Mouse (Mus musculus): ENCODE measurements at regions not wholly inside any gene's neighbourhood (a gene's known extent, or its start where the extent isn't known, plus 50 kb on each side); places are given as distances from the start of the nearest gene placed in this dataset.
"Not testable (repeated sequence)": the region's sequence is repeated elsewhere in the genome, so short reads cannot be mapped to it uniquely, and the experiment has no call there.

DNA sequence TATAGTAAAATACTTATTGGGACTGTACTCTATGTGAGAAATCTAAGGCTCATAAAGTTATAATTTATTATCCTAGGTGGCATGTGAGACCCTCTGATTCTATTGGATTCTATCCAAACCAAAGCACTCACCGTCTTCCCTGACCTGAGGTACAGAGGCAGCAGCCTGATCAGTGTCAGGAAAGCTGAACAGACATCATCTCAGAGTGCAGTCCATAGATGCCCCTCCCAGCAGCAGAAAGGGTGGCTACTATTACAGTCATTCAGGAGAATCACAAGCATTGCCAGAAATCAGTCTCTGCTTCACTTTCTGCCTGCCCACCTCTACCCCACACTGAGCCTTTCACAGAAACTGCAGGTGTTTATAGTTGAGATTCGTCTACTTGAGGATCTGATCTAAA, 1854.9 kb downstream of the 9330182O14Rik start:
- Histone ChIP-seq H3K27me3 (ENCODE audit: control insufficient read depth, insufficient read depth, low read length, poor library complexity, severe bottlenecking) (no peaks in the 10 kb centered on the region), H3K36me3 (ENCODE audit: control insufficient read depth, insufficient read depth, low read length, poor library complexity, severe bottlenecking) (no peaks in the 10 kb centered on the region)
- DNase-seq (ENCODE audit: low read depth, low spot score), result no peak

DNA sequence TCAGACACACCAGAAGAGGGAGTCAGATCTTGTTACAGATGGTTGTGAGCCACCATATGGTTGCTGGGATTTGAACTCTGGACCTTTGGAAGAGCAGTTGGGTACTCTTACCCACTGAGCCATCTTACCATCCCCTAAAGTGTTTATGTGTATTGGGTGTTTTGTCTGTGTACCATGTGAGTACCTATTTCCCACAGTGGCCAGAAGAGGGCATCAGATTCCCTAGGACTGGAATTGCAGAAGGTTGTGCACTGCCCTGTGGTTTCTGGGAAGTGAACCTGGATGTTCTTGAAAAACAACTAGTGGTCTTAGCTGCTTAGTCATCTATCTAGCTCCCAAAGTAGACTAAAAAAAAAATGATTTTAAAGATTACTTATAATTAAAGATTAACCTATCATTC, 1857.7 kb downstream of the 9330182O14Rik start:
- no peaks in the 10 kb centered on the region for H3K27me3 ChIP-seq (ENCODE audit: control insufficient read depth, insufficient read depth, low read length, poor library complexity, severe bottlenecking)
- DNase-seq (ENCODE audit: low read depth, low spot score), result no peak
- H3K36me3 ChIP-seq (ENCODE audit: control insufficient read depth, insufficient read depth, low read length, poor library complexity, severe bottlenecking), result no peaks in the 10 kb centered on the region

DNA sequence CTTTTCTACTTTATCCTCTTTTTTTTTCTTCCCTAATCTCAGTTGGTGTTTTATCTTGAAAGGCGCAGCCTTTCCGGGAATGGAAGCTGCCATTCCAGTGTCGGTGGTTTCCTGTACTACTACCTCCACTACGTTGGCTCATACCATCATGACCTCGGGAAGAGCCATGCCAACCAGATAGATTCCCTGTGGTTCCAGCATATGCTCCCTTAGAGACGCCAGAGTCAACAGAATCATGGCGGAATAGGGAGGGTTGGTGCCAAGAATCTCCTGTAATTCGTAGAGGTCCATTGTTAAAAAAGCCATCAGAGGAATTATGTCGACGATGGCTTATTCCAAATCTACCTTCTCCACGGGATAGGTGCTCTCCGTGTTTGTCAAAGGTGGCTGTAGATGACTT, 1898.1 kb downstream of the 9330182O14Rik start:
- H3K36me3 ChIP-seq (ENCODE audit: control insufficient read depth, insufficient read depth, low read length, poor library complexity, severe bottlenecking); DNase-seq (ENCODE audit: low read depth, low spot score); H3K27me3 ChIP-seq (ENCODE audit: control insufficient read depth, insufficient read depth, low read length, poor library complexity, severe bottlenecking): not testable (repeated sequence)

DNA sequence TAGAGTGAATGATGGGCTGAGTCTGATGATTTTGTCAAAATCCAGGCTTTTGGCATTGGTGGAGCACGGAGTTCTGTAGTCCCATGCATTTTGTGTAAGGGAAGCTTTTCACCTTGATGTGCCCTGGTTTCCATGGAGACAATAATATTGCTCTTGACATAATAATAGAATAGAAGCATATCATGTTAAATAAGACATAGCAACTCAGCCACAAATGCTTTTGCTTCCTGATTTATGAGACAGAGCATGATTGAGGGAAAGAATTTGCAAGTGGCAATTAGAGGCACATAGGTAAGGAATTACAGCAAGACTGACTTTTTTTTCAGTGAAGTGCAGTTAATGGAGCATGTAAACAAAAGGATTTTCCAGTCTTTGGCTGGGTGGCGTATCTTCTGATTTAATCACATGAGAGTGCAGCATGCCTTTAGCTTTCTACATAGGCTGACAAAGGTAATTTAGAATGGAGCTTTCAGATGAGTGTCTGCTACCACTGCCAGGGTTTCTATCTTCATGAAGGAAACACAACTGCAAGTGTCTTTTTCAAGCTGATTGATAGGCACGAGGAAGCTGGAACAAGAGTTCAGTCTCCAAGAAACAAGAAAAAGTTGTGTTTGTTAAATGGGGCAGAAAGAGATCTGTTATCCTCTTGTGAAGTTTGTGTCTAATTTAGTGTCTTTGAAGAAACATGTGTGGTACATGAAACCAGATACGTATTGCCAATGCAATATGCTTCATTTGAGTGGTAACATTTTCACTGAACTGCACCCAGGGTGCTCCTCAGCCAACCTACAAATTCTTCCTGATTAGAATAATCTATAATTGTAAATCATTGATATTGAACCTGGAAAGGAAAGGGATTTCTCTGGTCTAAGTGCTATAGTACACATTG, 1913.2 kb downstream of the 9330182O14Rik start:
- DNase-seq (ENCODE audit: low read depth, low spot score), result no peak
- Histone ChIP-seq H3K27me3 (ENCODE audit: control insufficient read depth, insufficient read depth, low read length, poor library complexity, severe bottlenecking) (no peaks in the 10 kb centered on the region), H3K36me3 (ENCODE audit: control insufficient read depth, insufficient read depth, low read length, poor library complexity, severe bottlenecking) (no peaks in the 10 kb centered on the region)

DNA sequence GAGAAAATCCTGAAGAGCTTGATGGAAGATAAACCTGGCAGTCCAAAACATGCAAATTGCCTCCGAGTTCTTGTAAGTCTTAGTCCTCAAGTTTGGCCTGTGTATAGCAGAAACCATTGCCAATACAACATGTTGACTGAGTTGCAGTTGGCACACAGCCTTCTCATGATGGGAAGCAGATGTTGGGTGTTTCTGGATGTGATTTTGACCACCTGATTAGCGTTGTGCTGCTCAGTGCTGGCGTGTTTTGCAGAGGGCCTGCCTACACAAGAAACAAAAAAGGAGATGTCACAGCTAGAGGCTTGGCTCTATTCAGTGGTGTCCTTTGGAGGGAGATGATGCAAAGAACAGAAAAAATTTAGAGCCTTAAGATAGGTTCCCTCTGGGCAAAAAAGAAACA, 1922.6 kb downstream of the 9330182O14Rik start:
- Histone ChIP-seq H3K27me3 (ENCODE audit: control insufficient read depth, insufficient read depth, low read length, poor library complexity, severe bottlenecking) (no peaks in the 10 kb centered on the region), H3K36me3 (ENCODE audit: control insufficient read depth, insufficient read depth, low read length, poor library complexity, severe bottlenecking) (no peaks in the 10 kb centered on the region)
- DNase-seq (ENCODE audit: low read depth, low spot score), result no peak

DNA sequence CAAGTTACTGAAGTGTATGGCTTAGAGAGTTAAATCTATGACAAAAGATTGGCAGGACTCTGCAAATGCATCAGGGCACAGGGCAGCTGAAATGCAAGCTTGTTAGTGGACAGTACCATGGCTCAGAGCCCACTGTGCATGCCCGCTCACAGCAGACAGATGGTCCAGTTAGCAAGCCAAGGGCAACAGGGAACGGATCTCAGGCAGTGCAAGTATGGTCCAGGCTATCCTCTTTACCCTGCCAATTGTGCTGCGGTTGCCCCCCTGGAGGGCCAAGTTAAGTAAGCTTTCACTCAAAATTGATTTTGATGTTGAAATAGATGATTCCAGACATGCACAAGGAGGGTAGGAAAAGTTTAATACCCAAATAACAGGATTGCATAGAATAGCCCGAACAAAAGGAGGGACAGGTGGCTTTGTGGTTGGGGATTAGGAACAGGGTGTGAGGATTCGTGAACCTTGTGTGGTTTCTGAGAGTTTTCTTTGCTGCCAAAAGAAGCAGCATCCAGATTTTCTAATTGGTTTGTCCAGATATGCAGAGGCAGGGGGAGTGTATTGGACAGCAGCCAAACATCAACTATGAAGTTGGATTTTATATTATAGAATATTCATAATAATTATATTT, 1934.2 kb downstream of the 9330182O14Rik start:
- no peaks in the 10 kb centered on the region for H3K36me3 ChIP-seq (ENCODE audit: control insufficient read depth, insufficient read depth, low read length, poor library complexity, severe bottlenecking)
- no peaks in the 10 kb centered on the region for H3K27me3 ChIP-seq (ENCODE audit: control insufficient read depth, insufficient read depth, low read length, poor library complexity, severe bottlenecking)
- DNase-seq (ENCODE audit: low read depth, low spot score), result no peak

DNA sequence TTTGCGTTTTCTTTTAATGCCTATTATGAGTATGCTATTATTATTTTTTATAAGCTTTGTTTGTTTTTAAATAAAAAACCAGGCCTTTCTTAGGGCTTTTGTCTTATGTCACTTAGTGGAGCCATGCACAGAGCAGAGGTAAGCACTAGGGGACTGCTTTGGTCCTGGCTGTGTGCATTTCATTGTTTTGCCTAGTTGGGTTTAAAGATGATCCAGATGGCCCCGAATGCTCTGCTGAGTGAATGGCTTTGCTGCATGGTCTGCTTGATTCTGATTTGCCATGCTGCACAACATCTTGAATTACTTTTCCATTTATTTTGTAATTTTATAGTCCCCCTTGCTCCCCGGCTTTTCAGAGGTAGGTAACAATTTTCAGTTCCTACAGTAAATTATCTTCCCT, 1934.9 kb downstream of the 9330182O14Rik start:
- Histone ChIP-seq H3K27me3 (ENCODE audit: control insufficient read depth, insufficient read depth, low read length, poor library complexity, severe bottlenecking) (no peaks in the 10 kb centered on the region), H3K36me3 (ENCODE audit: control insufficient read depth, insufficient read depth, low read length, poor library complexity, severe bottlenecking) (no peaks in the 10 kb centered on the region)
- DNase-seq (ENCODE audit: low read depth, low spot score), result no peak

DNA sequence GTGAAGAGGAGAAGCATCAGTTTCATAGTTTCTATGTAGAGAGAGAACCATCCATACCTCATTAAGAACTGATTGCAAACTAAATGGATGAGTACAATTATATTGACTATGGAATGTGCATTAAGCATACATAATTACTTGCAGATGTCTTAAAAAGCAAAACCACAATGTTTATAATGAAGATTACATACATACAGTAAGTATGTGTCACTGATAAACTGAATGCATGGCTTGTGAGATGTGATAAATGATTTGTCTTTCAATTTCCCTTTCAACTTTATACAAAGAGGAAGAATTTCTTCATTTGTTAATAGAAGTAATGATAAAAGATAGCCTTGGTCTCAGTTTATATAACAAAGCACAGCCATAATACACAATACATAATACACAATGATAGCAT, 1939.3 kb downstream of the 9330182O14Rik start:
- Histone ChIP-seq H3K36me3 (ENCODE audit: control insufficient read depth, insufficient read depth, low read length, poor library complexity, severe bottlenecking) (no peaks in the 10 kb centered on the region), H3K27me3 (ENCODE audit: control insufficient read depth, insufficient read depth, low read length, poor library complexity, severe bottlenecking) (no peaks in the 10 kb centered on the region)
- DNase-seq (ENCODE audit: low read depth, low spot score), result no peak

DNA sequence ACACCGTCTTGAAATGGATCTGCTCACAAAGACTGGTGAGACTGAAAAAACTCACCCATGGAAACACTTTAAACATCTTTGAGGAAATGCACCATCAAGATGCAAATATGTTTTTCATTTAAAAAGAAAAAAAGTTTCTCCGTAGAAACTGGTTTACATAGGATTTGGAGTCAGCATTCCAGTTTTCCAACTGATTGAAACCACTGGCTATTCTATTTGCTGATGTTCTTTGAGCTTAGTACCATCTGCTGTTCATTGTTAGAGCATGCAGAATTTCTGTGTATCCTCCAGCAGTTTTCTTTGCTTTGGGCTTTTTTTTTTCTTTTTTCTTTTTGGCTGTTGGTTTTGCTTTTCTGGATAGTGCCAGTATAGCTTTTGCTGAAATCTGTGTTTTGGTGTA, 1948.3 kb downstream of the 9330182O14Rik start:
- Histone ChIP-seq H3K36me3 (ENCODE audit: control insufficient read depth, insufficient read depth, low read length, poor library complexity, severe bottlenecking) (no peaks in the 10 kb centered on the region), H3K27me3 (ENCODE audit: control insufficient read depth, insufficient read depth, low read length, poor library complexity, severe bottlenecking) (no peaks in the 10 kb centered on the region)
- DNase-seq (ENCODE audit: low read depth, low spot score), result no peak

DNA sequence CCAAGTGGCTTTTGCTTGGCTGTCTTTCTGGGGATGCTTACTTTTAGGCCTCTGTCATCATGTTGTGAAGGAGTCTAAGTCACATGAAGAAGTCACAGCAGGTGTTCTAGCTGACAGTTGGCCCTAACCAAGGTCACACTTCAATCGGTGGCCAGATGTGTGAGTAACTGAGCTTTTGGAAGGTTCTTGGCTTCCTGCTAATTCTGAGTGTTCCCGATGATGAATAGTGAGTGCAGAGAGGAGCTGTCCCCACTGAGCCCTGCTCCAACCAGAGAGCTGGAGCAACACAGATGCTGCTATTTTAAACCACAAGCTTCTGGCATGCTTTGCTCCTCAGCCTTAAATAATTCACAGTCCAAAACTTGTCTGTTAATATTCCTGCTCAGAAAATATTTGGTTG, 1966.6 kb downstream of the 9330182O14Rik start:
- no peak for DNase-seq (ENCODE audit: low read depth, low spot score)
- Histone ChIP-seq H3K36me3 (ENCODE audit: control insufficient read depth, insufficient read depth, low read length, poor library complexity, severe bottlenecking) (no peaks in the 10 kb centered on the region), H3K27me3 (ENCODE audit: control insufficient read depth, insufficient read depth, low read length, poor library complexity, severe bottlenecking) (no peaks in the 10 kb centered on the region; the same call in 1 of the 2 replicates)

DNA sequence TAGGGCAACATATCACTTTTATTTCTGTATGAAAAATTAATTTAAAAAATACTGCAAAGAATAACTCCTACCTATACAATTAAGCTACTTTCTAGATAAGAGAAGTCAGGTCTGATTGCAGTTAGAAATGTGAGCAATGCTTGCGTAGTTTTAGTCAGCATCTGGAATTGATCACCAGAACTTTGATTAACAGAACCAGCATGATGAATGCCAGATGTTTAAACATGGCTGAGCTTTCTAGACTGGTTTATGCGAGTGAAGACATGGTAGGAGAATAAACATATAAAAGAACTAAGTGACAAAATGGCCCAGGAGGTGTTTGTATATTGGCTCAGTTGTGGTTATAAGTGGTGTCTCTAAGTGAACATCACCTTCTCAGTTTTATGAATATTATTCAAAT, 1970.7 kb downstream of the 9330182O14Rik start:
- no peak for DNase-seq (ENCODE audit: low read depth, low spot score)
- Histone ChIP-seq H3K36me3 (ENCODE audit: control insufficient read depth, insufficient read depth, low read length, poor library complexity, severe bottlenecking) (no peaks in the 10 kb centered on the region), H3K27me3 (ENCODE audit: control insufficient read depth, insufficient read depth, low read length, poor library complexity, severe bottlenecking) (no peaks in the 10 kb centered on the region; the same call in 1 of the 2 replicates)

DNA sequence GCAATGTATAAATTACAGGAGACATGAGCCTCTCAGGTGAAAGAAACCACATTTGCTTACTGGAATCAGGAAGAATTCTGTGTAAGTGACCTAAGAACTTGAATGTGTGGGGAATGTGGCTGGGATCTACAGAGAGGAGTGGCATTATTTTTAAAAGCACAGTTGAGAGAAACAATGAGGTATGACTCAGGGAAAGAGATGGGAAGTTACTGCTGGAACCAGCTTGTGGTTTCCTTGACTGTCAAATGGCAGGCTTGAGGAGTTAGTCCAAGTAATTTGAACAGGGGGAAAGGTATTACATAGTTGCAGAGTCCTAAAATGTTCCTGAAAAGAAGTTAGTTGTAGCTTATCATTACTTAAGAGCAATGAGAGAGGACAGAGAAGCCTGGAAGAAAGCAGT, 1972.9 kb downstream of the 9330182O14Rik start:
- DNase-seq (ENCODE audit: low read depth, low spot score), result no peak
- Histone ChIP-seq H3K27me3 (ENCODE audit: control insufficient read depth, insufficient read depth, low read length, poor library complexity, severe bottlenecking) (no peaks in the 10 kb centered on the region; the same call in 1 of the 2 replicates), H3K36me3 (ENCODE audit: control insufficient read depth, insufficient read depth, low read length, poor library complexity, severe bottlenecking) (no peaks in the 10 kb centered on the region)

DNA sequence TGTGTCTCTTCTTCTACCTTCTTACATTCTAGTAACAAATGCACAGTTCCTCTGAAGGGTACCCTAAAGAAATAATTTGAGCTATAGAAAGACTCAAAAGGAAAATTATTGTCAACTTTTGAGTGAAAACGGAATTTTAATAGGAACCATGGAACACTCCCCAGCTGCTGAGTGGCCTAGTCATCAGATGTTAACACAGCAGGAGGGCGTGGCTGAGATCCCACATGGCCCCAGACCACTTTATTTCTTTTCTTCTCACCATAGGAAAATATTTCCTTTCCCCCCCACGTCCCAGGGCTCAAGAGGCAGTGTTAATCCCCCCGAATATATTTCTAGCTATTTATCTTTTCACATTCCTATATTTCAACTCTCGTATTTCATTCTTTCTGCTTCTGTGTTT, 1977.6 kb downstream of the 9330182O14Rik start:
- Histone ChIP-seq H3K36me3 (ENCODE audit: control insufficient read depth, insufficient read depth, low read length, poor library complexity, severe bottlenecking) (no peaks in the 10 kb centered on the region), H3K27me3 (ENCODE audit: control insufficient read depth, insufficient read depth, low read length, poor library complexity, severe bottlenecking) (no peaks in the 10 kb centered on the region)
- no peak for DNase-seq (ENCODE audit: low read depth, low spot score)

DNA sequence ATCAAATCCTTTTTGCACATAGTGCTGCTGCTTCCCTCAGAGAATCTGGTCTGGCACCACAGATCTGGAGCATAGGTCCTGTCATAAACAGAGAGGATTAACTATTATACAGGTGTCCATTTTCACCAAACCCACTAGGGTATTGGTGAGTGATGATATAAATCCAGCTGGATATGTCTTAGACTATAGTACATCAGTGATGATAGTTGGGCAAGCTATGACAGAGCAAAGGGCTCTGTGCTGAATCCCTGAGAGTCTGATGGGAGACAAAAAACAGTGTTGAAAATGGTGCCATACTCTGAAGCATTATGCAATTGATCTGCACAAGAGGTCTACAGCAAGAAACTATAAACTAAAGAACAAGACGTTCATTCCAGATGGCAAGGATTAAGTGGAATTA, 1993.3 kb downstream of the 9330182O14Rik start:
- DNase-seq (ENCODE audit: low read depth, low spot score), result no peak
- Histone ChIP-seq H3K36me3 (ENCODE audit: control insufficient read depth, insufficient read depth, low read length, poor library complexity, severe bottlenecking) (no peaks in the 10 kb centered on the region), H3K27me3 (ENCODE audit: control insufficient read depth, insufficient read depth, low read length, poor library complexity, severe bottlenecking) (no peaks in the 10 kb centered on the region)

DNA sequence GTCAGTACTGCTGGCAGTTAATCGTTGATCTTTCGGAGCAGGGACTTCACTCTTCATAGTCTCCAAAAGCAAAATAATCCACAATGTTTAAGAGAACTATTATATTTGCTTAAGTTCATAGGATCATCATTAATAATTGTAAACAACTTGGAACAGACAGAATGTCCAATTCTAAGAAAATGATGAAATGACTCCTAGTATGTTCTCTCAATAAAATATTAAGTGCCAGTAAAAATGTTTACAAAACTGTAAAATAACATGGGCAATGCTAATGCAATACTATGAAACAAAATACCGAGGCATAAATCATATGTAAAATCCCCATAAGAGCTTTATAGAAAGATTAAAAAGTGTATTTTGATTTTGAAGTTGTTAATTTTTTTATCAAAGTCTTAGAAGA, 1994.8 kb downstream of the 9330182O14Rik start:
- DNase-seq (ENCODE audit: low read depth, low spot score), result no peak
- no peaks in the 10 kb centered on the region for H3K27me3 ChIP-seq (ENCODE audit: control insufficient read depth, insufficient read depth, low read length, poor library complexity, severe bottlenecking)

More for the DNA sequence above, 1994.8 kb downstream of the 9330182O14Rik start:
- no peaks in the 10 kb centered on the region for H3K36me3 ChIP-seq (ENCODE audit: control insufficient read depth, insufficient read depth, low read length, poor library complexity, severe bottlenecking)

All from splenic B cell, adult 2 months (primary cell).